Mouse (Mus musculus) G1E (cell line): ENCODE measurements at regions not wholly inside any gene's neighbourhood (a gene's known extent, or its start where the extent isn't known, plus 50 kb on each side); places are given as distances from the start of the nearest gene placed in this dataset.

Experiments used
- CTCF ChIP-seq: IDR thresholded peaks from 2 replicates; pipeline ENCODE4 v1.5.1; 2012; ENCODE audit warnings: low read depth, low read length, inconsistent platforms, mixed read lengths
- TAL1 ChIP-seq: conservative IDR thresholded peaks from 2 replicates; pipeline ENCODE4 v1.6.1; 2012; ENCODE audit warnings: low read depth, low read length, inconsistent platforms, mixed read lengths

- TF ChIP-seq CTCF (no peak), TAL1 (no peak)
Observed at GRCm38 (mm10) chr15:38577691-38578090, 1152.3 kb downstream of the 4930447A16Rik start.
